Mouse (Mus musculus) C2C12 (cell line): ENCODE measurements around the gene Spef2.

Experiments used
- CEBPB ChIP-seq: IDR thresholded peaks from one replicate; pipeline ENCODE4 v1.6.1; 2011; ENCODE audit warnings: low read depth, mild to moderate bottlenecking, control low read depth, moderate library complexity
- CTCF ChIP-seq: IDR thresholded peaks from one replicate; pipeline ENCODE4 v1.5.1; 2011; ENCODE audit not compliant: control insufficient read depth, insufficient read depth, insufficient read length
- FOSL1 ChIP-seq: IDR thresholded peaks from one replicate; pipeline ENCODE4 v1.8.0; 2011; ENCODE audit warnings: mild to moderate bottlenecking, low read length; ENCODE audit not compliant: poor library complexity, insufficient read depth, severe bottlenecking
- MAX ChIP-seq: IDR thresholded peaks from one replicate; pipeline ENCODE4 v1.6.1; 2011; ENCODE audit warnings: mild to moderate bottlenecking, control low read depth
- MYOD1 ChIP-seq: IDR thresholded peaks from one replicate; pipeline ENCODE4 v1.6.1; 2011; ENCODE audit warnings: low read depth; ENCODE audit not compliant: control insufficient read depth, insufficient read length
- USF1 ChIP-seq: IDR thresholded peaks from one replicate; pipeline ENCODE4 v1.6.1; 2011; ENCODE audit warnings: low read depth, mild to moderate bottlenecking, control low read depth, moderate library complexity

DNA sequence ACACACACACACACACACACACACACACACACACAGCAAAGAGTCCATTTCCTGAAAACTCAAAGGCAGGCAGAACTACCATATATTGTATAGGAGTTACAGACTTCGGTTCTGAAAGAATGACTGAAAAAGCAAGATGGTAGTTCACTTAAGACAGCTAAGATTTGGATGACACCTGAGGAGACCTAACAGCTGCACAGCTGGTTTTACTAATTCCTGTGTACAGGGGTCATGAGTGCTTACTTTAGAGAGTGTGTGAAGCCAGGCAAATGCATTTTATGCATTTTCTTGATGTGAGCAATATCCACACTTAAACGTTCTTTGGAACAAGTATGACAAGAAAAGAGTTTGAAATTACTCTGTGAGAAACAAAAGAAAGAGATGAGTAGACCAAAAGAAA lies 124.0 kb downstream of the Spef2 start:
- TF ChIP-seq CTCF (no peak), CEBPB (no peak), MAX (no peak), MYOD1 (peak; percentile 82), USF1 (no peak), FOSL1 (no peak)
